Mouse (Mus musculus): Measurements from ENCODE around the gene Hnrnpdl.

Hnrnpdl gene

GRCm38 (mm10) chr5:100005896-100006295 is 33.6 kb downstream of the Hnrnpdl start:
- no peak for DNase-seq (ENCODE audit: low spot score)

GRCm38 (mm10) chr5:100005431-100005830 is 34.0 kb downstream of the Hnrnpdl start:
- DNase-seq (ENCODE audit: low spot score), result no peak

GRCm38 (mm10) chr5:100003895-100004294 is 35.6 kb downstream of the Hnrnpdl start:
- DNase-seq (ENCODE audit: low spot score), result no peak

- DNase-seq (ENCODE audit: low spot score), result no peak
Observed at GRCm38 (mm10) chr5:100000500-100000899, 39.0 kb downstream of the Hnrnpdl start.

- DNase-seq (ENCODE audit: low spot score), result no peak
Observed at GRCm38 (mm10) chr5:100000048-100000447, 39.4 kb downstream of the Hnrnpdl start.

GRCm38 (mm10) chr5:99994680-99995079 is 44.8 kb downstream of the Hnrnpdl start:
- no peak for DNase-seq (ENCODE audit: low spot score)

- no peak for DNase-seq (ENCODE audit: low spot score)
Observed at GRCm38 (mm10) chr5:99994166-99994565, 45.3 kb downstream of the Hnrnpdl start.

Measured in ovary, postnatal 14 days (tissue).